Mouse (Mus musculus) Patski (cell line): ENCODE results near the gene Mettl5. TPM values are rescaled to one million over a fixed set of nuclear protein-coding genes. Genes with fewer than 3 reads are reported as not detected.
"Not testable (repeated sequence)": the region's sequence is repeated elsewhere in the genome, so short reads cannot be mapped to it uniquely, and the experiment has no call there.

Experiments used
- ATAC-seq: fragments of 100-300 bp; one replicate; pipeline ENCODE4 v1.8.0; 2021
- CTCF ChIA-PET: fragments of 350-600 bp; sonication (Branson Sonifier 250); formaldehyde crosslinking; loops from one replicate; lab custom pipeline; 2022; ENCODE audit warnings: inconsistent platforms; lab: Charles Lee
- POLR2A ChIA-PET: fragments of 350-600 bp; sonication (Branson Sonifier 250); formaldehyde crosslinking; loops from one replicate; lab custom pipeline; 2022; ENCODE audit warnings: antibody characterized with exemption, inconsistent platforms; lab: Charles Lee
- DNase-seq: peaks from one replicate; pipeline ENCODE4 v3.0.0-alpha.2; 2011; ENCODE audit warnings: low read depth, low spot score
- H3K27me3 ChIP-seq: fragments of 371-371 bp; one replicate; pipeline ENCODE4 v1.5.1; 2021
- CTCF ChIP-seq: fragments of 100-300 bp; IDR thresholded peaks from one replicate; pipeline ENCODE4 v1.5.1; 2021
- in situ Hi-C: fragments of 300-500 bp; cut with MboI; formaldehyde crosslinking; loops from 3 replicates; pipeline ENCODE4 v1.11.1; 2018; ENCODE audit warnings: low pct_unique_long_range_greater_than_20kb, mixed read lengths
- polyA plus RNA-seq: library from polyadenylated mRNA; unstranded; gene quantifications from one replicate; pipeline ENCODE4 v1.2.3, GENCODE M21; 2021

Gene Mettl5
- polyA plus RNA-seq = 19.6 TPM

GRCm38 (mm10) chr2:69885451-69886305 lies at the start of gene Mettl5:
TSS of gene Mettl5 (minus strand) at chr2:69885615.
- no peaks in the 10 kb centered on the region for H3K27me3 ChIP-seq
- in situ Hi-C loops = no loop called here
- ChIA-PET POLR2A (interaction anchor here (0.6 to 2.4 kb wide), 4 partner anchors 10 to 14 kb away, joined by 3 to 13 read pairs (median 4); partner anchors contain the start of gene Ubr3), CTCF (interaction anchor here (0.7 to 1.3 kb wide), 3 partner anchors 8 to 21 kb away, joined by 3 to 5 read pairs (median 4); no protein-coding TSS in a partner anchor)
- peak; percentile 77 for TF ChIP-seq CTCF
- ATAC-seq = peak; percentile 76
- DNase-seq = no peak

GRCm38 (mm10) chr2:69924943-69925342 lies 39.5 kb upstream of the Mettl5 start:
- no peaks in the 10 kb centered on the region for H3K27me3 ChIP-seq
- ChIA-PET CTCF (no interaction called here), POLR2A (no interaction called here)
- in situ Hi-C loops = no loop called here
- no peak for ATAC-seq
- DNase-seq = no peak
- no peak for TF ChIP-seq CTCF

GRCm38 (mm10) chr2:69917301-69917700 lies 31.9 kb upstream of the Mettl5 start:
- DNase-seq (no peak), ATAC-seq (no peak)
- in situ Hi-C loops = no loop called here
- ChIA-PET POLR2A (no interaction called here), CTCF (interaction anchor here (0.9 to 1.5 kb wide), 2 partner anchors 12 to 33 kb away, joined by 3 to 4 read pairs; no protein-coding TSS in a partner anchor)
- no peaks in the 10 kb centered on the region for H3K27me3 ChIP-seq
- no peak for TF ChIP-seq CTCF

- TF ChIP-seq CTCF = no peak
- ChIA-PET CTCF (no interaction called here), POLR2A (no interaction called here)
- ATAC-seq = no peak
- in situ Hi-C loops = no loop called here
- no peak for DNase-seq
- H3K27me3 ChIP-seq = no peaks in the 10 kb centered on the region
These were observed 27.4 kb upstream of the Mettl5 start for GRCm38 (mm10) chr2:69912801-69913200.

- CTCF ChIA-PET, POLR2A ChIA-PET, in situ Hi-C loops, H3K27me3 ChIP-seq, ATAC-seq, DNase-seq: not testable (repeated sequence)
These were observed 22.0 kb upstream of the Mettl5 start for GRCm38 (mm10) chr2:69907394-69907793.

- in situ Hi-C loops = no loop called here
- no peak for TF ChIP-seq CTCF
- ATAC-seq (no peak), DNase-seq (no peak)
- ChIA-PET POLR2A (no interaction called here), CTCF (no interaction called here)
- no peaks in the 10 kb centered on the region for H3K27me3 ChIP-seq
These were observed 18.1 kb upstream of the Mettl5 start for GRCm38 (mm10) chr2:69903541-69903940.

- ATAC-seq (peak; percentile 19), DNase-seq (no peak)
- no peaks in the 10 kb centered on the region for H3K27me3 ChIP-seq
- ChIA-PET CTCF (interaction anchor here (0.5 kb wide), 1 partner anchor 35 kb away, joined by 3 read pairs; no protein-coding TSS in a partner anchor), POLR2A (interaction anchor here (1.0 to 1.9 kb wide), 3 partner anchors 12 to 43 kb away, joined by 3 to 13 read pairs (median 3); partner anchors contain the start of gene Mettl5)
- TF ChIP-seq CTCF = no peak
- in situ Hi-C loops = no loop called here
These were observed 12.5 kb upstream of the Mettl5 start for GRCm38 (mm10) chr2:69897618-69898575.

GRCm38 (mm10) chr2:69897039-69897617 lies 11.7 kb upstream of the Mettl5 start, which contains the start of gene Ubr3:
TSS of gene Ubr3 (plus strand) at chr2:69897246.
- ChIA-PET POLR2A (interaction anchor here (1.0 to 1.9 kb wide), 3 partner anchors 12 to 44 kb away, joined by 3 to 13 read pairs (median 3); partner anchors contain the start of gene Mettl5), CTCF (interaction anchor here (0.5 kb wide), 1 partner anchor 36 kb away, joined by 3 read pairs; no protein-coding TSS in a partner anchor)
- no peaks in the 10 kb centered on the region for H3K27me3 ChIP-seq
- TF ChIP-seq CTCF = no peak
- peak; percentile 88 for ATAC-seq
- DNase-seq = peak; percentile 57
- in situ Hi-C loops = no loop called here

GRCm38 (mm10) chr2:69896224-69896581 lies 10.8 kb upstream of the Mettl5 start:
- in situ Hi-C loops = no loop called here
- no peak for TF ChIP-seq CTCF
- ATAC-seq = no peak
- ChIA-PET POLR2A (no interaction called here), CTCF (interaction anchor here (0.8 to 0.9 kb wide), 2 partner anchors 15 to 37 kb away, joined by 3 read pairs; no protein-coding TSS in a partner anchor)
- H3K27me3 ChIP-seq = no peaks in the 10 kb centered on the region
- DNase-seq = no peak
